Mouse (Mus musculus) embryonic facial prominence, embryonic 14.5 days (tissue): ENCODE data around the gene Mmel1. TPM values are rescaled to one million over a fixed set of nuclear protein-coding genes. Genes with fewer than 3 reads are reported as not detected.

Experiments
- ATAC-seq: fragments of 200-750 bp; cut with Nextera tagmentation; 2 replicates; pipeline ENCODE4 v1.8.0; 2017; ENCODE audit warnings: low read depth, moderate number of reproducible peaks, moderate TSS enrichment
- DNase-seq: peaks from one replicate; pipeline ENCODE4 v3.0.0-alpha.2; 2015; ENCODE audit warnings: low spot score
- H3K27ac ChIP-seq: fragments of 300-500 bp; sonication (generic); replicated peaks from 2 replicates; pipeline ENCODE4 v1.5.1; 2014; ENCODE audit warnings: low read depth, mild to moderate bottlenecking, low read length, moderate library complexity
- H3K27me3 ChIP-seq: fragments of 300-500 bp; sonication (generic); replicated peaks from 2 replicates; pipeline ENCODE4 v1.6.1; 2014; ENCODE audit warnings: low read length; ENCODE audit not compliant: control insufficient read depth, insufficient read depth
- H3K36me3 ChIP-seq: fragments of 300-500 bp; sonication (generic); 2 replicates; pipeline ENCODE4 v1.6.1; 2014; ENCODE audit warnings: low read length, mixed read lengths; ENCODE audit not compliant: control insufficient read depth, insufficient read depth
- H3K4me1 ChIP-seq: fragments of 300-500 bp; sonication (generic); 2 replicates; pipeline ENCODE4 v1.6.1; 2014; ENCODE audit warnings: antibody characterized with exemption, low read length; ENCODE audit not compliant: control insufficient read depth, insufficient read depth
- H3K4me2 ChIP-seq: fragments of 300-500 bp; sonication (generic); 2 replicates; pipeline ENCODE4 v1.6.1; 2014; ENCODE audit warnings: low read depth, mild to moderate bottlenecking, low read length, moderate library complexity, mixed read lengths
- H3K4me3 ChIP-seq: fragments of 300-500 bp; sonication (generic); 2 replicates; pipeline ENCODE4 v1.5.1; 2014; ENCODE audit warnings: low read depth, mild to moderate bottlenecking, low read length
- H3K9ac ChIP-seq: fragments of 300-500 bp; sonication (generic); 2 replicates; pipeline ENCODE4 v1.6.1; 2014; ENCODE audit warnings: low read depth, mild to moderate bottlenecking, low read length, moderate library complexity, mixed read lengths
- H3K9me3 ChIP-seq: fragments of 300-500 bp; sonication (generic); 2 replicates; pipeline ENCODE4 v1.6.1; 2016; ENCODE audit warnings: low read length; ENCODE audit not compliant: control insufficient read depth
- WGBS: fragments of 180-500 bp; shearing (Covaris S2); extraction: QIAGEN DNeasy Blood & Tissue Kit; methylation state at CpG from one replicate; pipeline ENCODE4 v1.1.7; 2014; 5-methylcytosine and 5-hydroxymethylcytosine counted together
- polyA plus RNA-seq: library from polyadenylated mRNA; unstranded; fragments of >200 nt; fragmentation: Nextera tagmentation; extraction: Ambion mirVana; gene quantifications from 2 replicates; pipeline ENCODE4 v1.2.1, GENCODE M21; 2014

The Mmel1 gene
- polyA plus RNA-seq, 1 experiment from 2014 or later, result 0.32 TPM

DNA sequence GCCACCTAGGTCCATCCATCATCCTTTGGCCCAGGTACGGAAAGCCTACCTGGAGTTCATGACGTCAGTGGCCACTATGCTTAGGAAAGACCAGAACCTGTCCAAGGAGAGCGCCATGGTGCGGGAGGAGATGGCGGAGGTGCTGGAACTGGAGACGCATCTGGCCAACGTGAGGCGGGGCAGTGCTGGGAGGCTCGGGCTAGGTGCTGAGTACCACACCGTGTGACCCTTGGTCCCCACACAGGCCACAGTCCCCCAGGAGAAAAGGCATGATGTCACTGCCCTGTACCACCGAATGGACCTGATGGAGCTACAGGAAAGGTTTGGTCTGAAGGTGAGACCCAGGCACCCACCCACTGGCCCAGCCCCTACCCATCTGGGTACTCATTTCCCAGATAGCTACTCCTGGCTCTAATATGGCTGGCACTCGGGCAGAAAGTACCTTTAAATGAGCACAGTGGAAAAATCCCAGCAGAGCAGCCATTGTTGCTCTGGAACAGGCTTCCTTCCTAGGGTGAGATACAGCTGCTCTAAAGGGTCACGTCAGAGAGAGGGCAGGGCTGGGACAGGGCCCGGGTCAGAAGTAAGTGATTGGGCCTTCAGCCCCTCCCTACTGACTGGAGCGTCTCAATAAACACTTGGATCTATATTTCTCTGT is 18.3 kb downstream of the Mmel1 start:
- 85% methylated on average over 15 of the region's 15 CpGs for WGBS
- Histone ChIP-seq H3K4me1 (no peaks in the 10 kb centered on the region), H3K4me3 (no peak overlapping the region), H3K9me3 (no peaks in the 10 kb centered on the region), H3K27me3 (no peaks in the 10 kb centered on the region), H3K36me3 (no peaks in the 10 kb centered on the region), H3K27ac (no peak overlapping the region), H3K4me2 (no peak overlapping the region), H3K9ac (no peak overlapping the region)
- no peak for ATAC-seq
- DNase-seq, result no peak

GRCm38 (mm10) chr4:154890887-154891286 is 21.5 kb downstream of the Mmel1 start:
- Histone ChIP-seq H3K4me3 (no peak overlapping the region), H3K27me3 (no peaks in the 10 kb centered on the region; the same call in 1 of the 2 replicates), H3K9ac (no peak overlapping the region), H3K9me3 (no peaks in the 10 kb centered on the region), H3K4me1 (no peaks in the 10 kb centered on the region), H3K27ac (no peak overlapping the region), H3K4me2 (no peak overlapping the region), H3K36me3 (no peaks in the 10 kb centered on the region)
- ATAC-seq (no peak), DNase-seq (no peak)
- 90% methylated on average over 14 of the region's 14 CpGs for WGBS

DNA sequence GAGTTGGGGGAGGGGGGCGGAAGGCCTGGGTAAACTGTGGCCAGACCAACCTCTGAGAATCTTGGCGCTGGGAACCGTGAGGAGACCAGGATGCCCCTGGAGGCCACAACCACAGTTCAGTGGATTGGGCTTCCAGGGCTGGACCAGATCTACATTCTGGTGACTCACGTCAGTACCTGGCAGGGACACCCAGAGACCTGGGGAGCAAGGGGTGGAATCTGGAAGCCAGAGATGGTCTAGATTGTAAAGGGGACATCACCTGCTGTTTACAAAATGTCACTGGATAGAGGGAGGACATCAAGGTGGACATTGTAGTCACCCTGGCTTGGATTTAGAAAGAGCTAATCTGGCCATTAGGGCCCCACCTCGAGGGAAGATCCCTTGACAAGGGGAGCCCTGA is 26.2 kb downstream of the Mmel1 start:
- Histone ChIP-seq H3K27me3 (no peaks in the 10 kb centered on the region; the same call in 1 of the 2 replicates), H3K9ac (no peak overlapping the region), H3K9me3 (no peaks in the 10 kb centered on the region), H3K4me1 (peaks cover 9% of the 10 kb centered on the region), H3K4me2 (no peak overlapping the region), H3K27ac (no peak overlapping the region), H3K4me3 (no peak overlapping the region), H3K36me3 (no peaks in the 10 kb centered on the region; the same call in 1 of the 2 replicates)
- 78% methylated on average over 5 of the region's 5 CpGs for WGBS
- ATAC-seq, result no peak
- no peak for DNase-seq

GRCm38 (mm10) chr4:154897676-154898465 is 28.5 kb downstream of the Mmel1 start:
- WGBS, result 62% methylated on average over 6 of the region's 6 CpGs
- peak overlapping the region; percentile 89 for H3K4me2 ChIP-seq
- H3K9ac ChIP-seq, result peak overlapping the region; percentile 69
- DNase-seq, result no peak
- peaks cover 9% of the 10 kb centered on the region for H3K4me1 ChIP-seq
- H3K4me3 ChIP-seq, result peak overlapping the region; percentile 56
- no peaks in the 10 kb centered on the region; the same call in 1 of the 2 replicates for H3K36me3 ChIP-seq
- no peak for ATAC-seq
- no peak overlapping the region for H3K27ac ChIP-seq
- no peaks in the 10 kb centered on the region; the same call in 1 of the 2 replicates for H3K27me3 ChIP-seq
- no peaks in the 10 kb centered on the region for H3K9me3 ChIP-seq

DNA sequence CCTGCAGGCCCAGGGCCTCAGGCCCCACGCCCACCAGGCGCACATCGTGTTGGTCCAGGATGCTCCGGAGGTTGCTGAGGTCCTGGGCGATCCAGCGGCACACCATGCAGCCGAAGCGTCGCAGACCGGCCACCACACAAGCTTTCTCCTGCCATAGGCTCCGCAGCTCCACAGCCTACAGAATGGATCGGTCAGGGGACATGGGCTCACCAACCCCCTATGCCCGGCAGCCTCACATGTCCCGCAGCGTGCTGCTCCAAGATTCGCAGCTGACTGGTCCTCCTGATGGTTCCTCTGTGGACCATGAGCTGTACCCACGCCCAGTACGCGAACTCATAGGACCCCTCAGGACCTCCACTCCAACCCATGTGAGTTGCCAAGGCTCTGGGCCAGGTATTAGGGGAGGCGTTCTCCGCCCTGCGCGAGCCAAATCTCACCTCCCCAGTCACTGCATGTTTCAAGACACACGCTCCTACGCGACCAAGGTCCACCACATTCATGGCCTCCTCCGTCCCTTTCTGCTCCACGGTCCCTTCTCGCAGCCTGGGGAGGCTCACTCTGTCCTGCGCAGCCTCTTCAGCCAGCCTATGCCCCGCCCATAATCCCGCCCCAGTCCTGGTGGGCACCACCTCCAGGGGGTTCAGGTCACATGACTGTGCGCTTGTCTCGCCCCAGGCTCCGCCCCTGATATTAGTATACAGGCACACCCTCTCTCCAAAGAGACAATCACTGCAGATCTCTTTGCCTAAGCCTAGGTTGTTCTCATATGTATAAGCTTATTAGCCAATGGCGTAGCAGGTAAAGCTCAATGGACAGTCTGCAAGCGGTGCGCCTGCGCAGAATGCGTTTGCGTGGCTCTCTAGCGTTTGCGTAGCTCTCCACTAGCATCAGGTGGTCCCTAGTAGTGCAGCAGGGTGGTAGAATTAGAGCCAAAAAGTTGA is 29.4 kb downstream of the Mmel1 start, which contains the start of gene Fam213b:
TSS of gene Fam213b (minus strand) at position 630 of the 941 bp plus-strand sequence.
- Histone ChIP-seq H3K4me2 (peak within 1 kb of the TSS; percentile 89), H3K27ac (peak within 1 kb of the TSS; percentile 39), H3K4me3 (peak within 1 kb of the TSS; percentile 56), H3K9ac (peak within 1 kb of the TSS; percentile 69), H3K27me3 (no peaks in the 10 kb centered on the region), H3K36me3 (no peaks in the 10 kb centered on the region; the same call in 1 of the 2 replicates), H3K4me1 (peaks cover 9% of the 10 kb centered on the region), H3K9me3 (no peaks in the 10 kb centered on the region)
- DNase-seq (peak; percentile 97), ATAC-seq (peak; percentile 96)
- WGBS, result 5% methylated on average over 35 of the region's 43 CpGs

DNA sequence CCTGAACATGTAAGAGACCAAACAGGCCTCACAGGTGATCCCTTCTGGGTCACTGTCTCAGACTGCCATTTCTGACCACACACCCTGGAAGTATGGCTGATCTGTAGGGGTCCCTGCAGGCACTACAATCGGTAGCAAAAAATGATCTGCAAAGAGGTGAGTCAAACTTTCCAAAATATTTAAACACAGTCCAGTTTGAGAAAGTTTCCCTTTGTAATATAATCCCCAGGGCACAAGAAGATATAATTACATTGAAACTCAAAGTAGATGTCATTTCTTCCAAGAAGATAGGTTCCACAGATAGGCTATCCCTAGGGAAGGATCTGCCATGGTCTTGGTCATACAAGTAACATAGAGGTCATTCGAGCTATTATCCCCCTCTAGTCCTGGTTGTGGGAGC is 33.0 kb downstream of the Mmel1 start:
- Histone ChIP-seq H3K4me3 (no peak overlapping the region), H3K27ac (no peak overlapping the region), H3K9me3 (no peaks in the 10 kb centered on the region), H3K36me3 (no peaks in the 10 kb centered on the region), H3K27me3 (no peaks in the 10 kb centered on the region), H3K9ac (no peak overlapping the region), H3K4me1 (peaks cover 12% of the 10 kb centered on the region), H3K4me2 (no peak overlapping the region)
- 79% methylated on average over 2 of the region's 2 CpGs for WGBS
- ATAC-seq, result no peak
- no peak for DNase-seq

GRCm38 (mm10) chr4:154904185-154905071 is 35.0 kb downstream of the Mmel1 start:
- 0 out of 2 replicates have a peak overlapping the region, but pooled peaks have one; percentile 6 for H3K27ac ChIP-seq

More at GRCm38 (mm10) chr4:154904185-154905071, 35.0 kb downstream of the Mmel1 start:
- no peaks in the 10 kb centered on the region for H3K27me3 ChIP-seq
- no peaks in the 10 kb centered on the region for H3K36me3 ChIP-seq
- WGBS, result under 1% methylated on average over 16 of the region's 16 CpGs
- H3K4me3 ChIP-seq, result peak overlapping the region; percentile 48
- peak; percentile 97 for ATAC-seq
- peak overlapping the region; percentile 80 for H3K4me2 ChIP-seq
- peak overlapping the region; percentile 59 for H3K9ac ChIP-seq
- H3K9me3 ChIP-seq, result no peaks in the 10 kb centered on the region
- peak; percentile 97 for DNase-seq
- H3K4me1 ChIP-seq, result peaks cover 2% of the 10 kb centered on the region; the same call in 1 of the 2 replicates
